Mouse (Mus musculus) embryonic fibroblast, embryonic 13.5 days (primary cell): ENCODE measurements at regions not wholly inside any gene's neighbourhood (a gene's known extent, or its start where the extent isn't known, plus 50 kb on each side); places are given as distances from the start of the nearest gene placed in this dataset.

ENCODE experiments used
- H3K27ac ChIP-seq: 2 replicates; pipeline ENCODE4 v1.5.1; 2012; ENCODE audit warnings: low read length, control low read depth, inconsistent platforms; ENCODE audit not compliant: insufficient read depth
- H3K4me1 ChIP-seq: 2 replicates; pipeline ENCODE4 v1.6.1; 2011; ENCODE audit warnings: low read length; ENCODE audit not compliant: control insufficient read depth, insufficient read depth
- H3K4me3 ChIP-seq: 2 replicates; pipeline ENCODE4 v1.5.1; 2011; ENCODE audit warnings: mild to moderate bottlenecking, control low read depth, low read length; ENCODE audit not compliant: insufficient read depth
- CTCF ChIP-seq: IDR thresholded peaks from 2 replicates; pipeline ENCODE4 v1.5.1; 2011; ENCODE audit warnings: mild to moderate bottlenecking, control low read depth, low read length, moderate library complexity, borderline replicate concordance; ENCODE audit not compliant: insufficient read depth
- POLR2A ChIP-seq: IDR thresholded peaks from 2 replicates; pipeline ENCODE4 v1.6.1; 2011; ENCODE audit warnings: low read depth, mild to moderate bottlenecking, control low read depth, low read length, moderate library complexity

DNA sequence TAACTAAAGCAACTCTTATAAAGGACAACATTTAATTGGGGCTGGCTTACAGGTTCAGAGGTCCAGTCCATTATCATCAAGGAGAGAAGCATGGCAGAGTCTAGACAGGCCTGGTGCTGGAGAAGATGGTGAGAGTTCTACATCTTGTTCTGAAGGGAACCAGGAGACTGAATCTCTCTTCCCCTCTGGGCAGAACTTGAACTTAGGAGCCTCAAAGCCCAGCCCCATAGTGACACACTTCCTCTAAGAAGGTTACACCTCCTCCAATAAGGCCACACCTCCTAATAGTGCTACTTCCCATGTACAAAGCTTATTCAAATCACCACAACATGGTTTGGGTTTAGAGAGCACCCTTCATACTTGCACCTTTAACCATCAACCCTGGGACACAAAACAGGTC, 136.5 kb upstream of the Nabp1 start:
- Histone ChIP-seq H3K4me3 (no peak overlapping the region), H3K27ac (no peak overlapping the region), H3K4me1 (no peaks in the 10 kb centered on the region; the same call in 1 of the 2 replicates)
- TF ChIP-seq CTCF (no peak), POLR2A (no peak)

DNA sequence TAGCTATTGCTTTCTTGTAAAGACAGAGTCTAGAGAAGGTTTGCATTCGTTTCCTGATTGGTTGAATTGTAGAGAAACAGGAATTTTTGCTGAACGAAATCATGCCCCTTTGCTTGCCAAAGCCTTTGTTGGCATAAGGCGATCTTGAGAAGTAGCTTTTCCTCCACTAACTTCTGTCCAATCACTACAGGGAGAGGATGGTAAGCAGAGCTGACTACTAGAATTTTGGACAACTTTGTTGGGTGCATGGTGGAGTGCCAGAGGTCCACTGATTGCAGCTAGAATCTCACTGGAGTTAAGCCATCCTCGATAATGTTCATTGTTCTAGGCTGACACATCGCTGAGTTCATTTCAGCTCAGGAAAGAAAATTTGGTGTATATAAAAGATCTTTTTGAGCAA, 131.1 kb upstream of the Nabp1 start:
- TF ChIP-seq POLR2A = no peak
- TF ChIP-seq CTCF = no peak
- Histone ChIP-seq H3K4me3 (no peak overlapping the region), H3K27ac (no peak overlapping the region)

GRCm38 (mm10) chr1:51607437-51607855, 129.2 kb upstream of the Nabp1 start:
- TF ChIP-seq POLR2A = no peak
- no peak for TF ChIP-seq CTCF
- no peak overlapping the region for H3K27ac ChIP-seq
- H3K4me1 ChIP-seq = peaks cover 13% of the 10 kb centered on the region
- no peak overlapping the region for H3K4me3 ChIP-seq

More for the DNA sequence above, 131.1 kb upstream of the Nabp1 start:
- peaks cover 13% of the 10 kb centered on the region for H3K4me1 ChIP-seq

- TF ChIP-seq POLR2A = no peak
- TF ChIP-seq CTCF = no peak
Observed at GRCm38 (mm10) chr1:51602071-51602470, 123.8 kb upstream of the Nabp1 start.

GRCm38 (mm10) chr1:51600425-51600824, 122.2 kb upstream of the Nabp1 start:
- Histone ChIP-seq H3K4me1 (no peaks in the 10 kb centered on the region), H3K27ac (no peak overlapping the region), H3K4me3 (no peak overlapping the region)
- TF ChIP-seq CTCF (peak; percentile 3; the same call in 1 of the 2 replicates), POLR2A (no peak)

More at GRCm38 (mm10) chr1:51602071-51602470, 123.8 kb upstream of the Nabp1 start:
- Histone ChIP-seq H3K27ac (no peak overlapping the region), H3K4me3 (no peak overlapping the region), H3K4me1 (peaks cover 4% of the 10 kb centered on the region)

GRCm38 (mm10) chr1:51596935-51597820, 119.0 kb upstream of the Nabp1 start:
- TF ChIP-seq CTCF (peak; percentile 53; the same call in 1 of the 2 replicates), POLR2A (0 out of 2 replicates have a peak, but pooled peaks have one; percentile 22)
- Histone ChIP-seq H3K4me1 (peaks cover 4% of the 10 kb centered on the region; the same call in 1 of the 2 replicates), H3K27ac (no peak overlapping the region), H3K4me3 (no peak overlapping the region)

- no peak for TF ChIP-seq CTCF
- no peak for TF ChIP-seq POLR2A
- Histone ChIP-seq H3K4me1 (peaks cover 4% of the 10 kb centered on the region; the same call in 1 of the 2 replicates), H3K27ac (0 out of 2 replicates have a peak overlapping the region, but pooled peaks have one; percentile 6), H3K4me3 (no peak overlapping the region)
Observed at GRCm38 (mm10) chr1:51594666-51595065, 116.4 kb upstream of the Nabp1 start.

DNA sequence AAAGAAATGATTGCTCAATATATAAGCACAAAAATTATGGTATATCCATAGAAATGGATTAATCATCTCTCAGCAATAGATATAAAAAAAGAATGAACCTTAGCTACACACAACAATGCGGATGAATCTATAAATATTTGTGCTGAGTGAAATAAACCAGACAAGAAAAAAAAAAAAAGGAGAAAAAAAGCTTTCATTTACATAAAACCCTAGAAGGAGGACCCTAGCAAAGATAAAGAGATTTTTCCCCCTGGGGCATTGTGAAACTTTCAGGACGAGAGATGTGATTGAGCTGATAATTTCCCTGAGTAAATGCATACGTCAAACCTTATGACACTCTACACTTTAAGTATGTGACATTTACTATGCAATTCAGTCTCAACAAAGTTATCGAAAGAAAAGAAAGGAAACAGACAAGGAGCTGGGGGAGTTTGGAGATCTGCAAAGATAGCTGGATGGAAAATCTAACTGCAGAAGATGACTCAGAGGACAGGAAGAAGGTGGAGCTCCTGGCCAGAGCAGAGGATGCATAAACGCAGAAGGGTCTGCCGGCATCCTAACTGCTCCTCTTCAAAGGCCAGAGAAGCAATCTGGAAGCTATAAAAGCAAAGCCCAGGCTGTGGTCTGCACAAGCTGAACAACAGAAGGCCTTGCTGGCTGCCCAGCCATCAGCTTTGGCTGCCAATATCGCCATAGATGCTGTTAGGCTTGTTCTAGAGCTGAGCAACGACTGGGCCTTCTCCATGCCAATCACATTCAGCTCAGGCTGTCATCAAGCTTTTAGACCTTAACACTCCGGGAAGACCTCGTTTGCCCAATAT, 115.6 kb upstream of the Nabp1 start:
- Histone ChIP-seq H3K4me3 (no peak overlapping the region), H3K27ac (peak overlapping the region; percentile 6; the same call in 1 of the 2 replicates), H3K4me1 (peaks cover 4% of the 10 kb centered on the region; the same call in 1 of the 2 replicates)
- TF ChIP-seq POLR2A (no peak), CTCF (no peak)

- H3K27ac ChIP-seq = no peak overlapping the region
- no peak overlapping the region for H3K4me3 ChIP-seq
Observed at GRCm38 (mm10) chr1:51591886-51592285, 113.7 kb upstream of the Nabp1 start.

More at GRCm38 (mm10) chr1:51591886-51592285, 113.7 kb upstream of the Nabp1 start:
- no peak for TF ChIP-seq CTCF
- peaks cover 4% of the 10 kb centered on the region; the same call in 1 of the 2 replicates for H3K4me1 ChIP-seq
